Mouse (Mus musculus) heart, adult 2 months (tissue): ENCODE results near the gene Ifi27l2b. TPM values are rescaled to one million over a fixed set of nuclear protein-coding genes. Genes with fewer than 3 reads are reported as not detected.
"Not testable (repeated sequence)": the region's sequence is repeated elsewhere in the genome, so short reads cannot be mapped to it uniquely, and the experiment has no call there.

ENCODE experiments used
- DNase-seq, 2 experiments: peaks; one replicate each; pipeline ENCODE4 v3.0.0; 2021
- H3K27ac ChIP-seq: fragments of 200-600 bp; 2 replicates; pipeline ENCODE4 v1.8.1; 2022
- H3K27me3 ChIP-seq: fragments of 200-500 bp; 2 replicates; pipeline ENCODE4 v1.6.1; 2012; ENCODE audit warnings: mild to moderate bottlenecking, low read length, inconsistent platforms, mixed read lengths; ENCODE audit not compliant: control insufficient read depth, insufficient read depth
- H3K36me3 ChIP-seq: fragments of 200-500 bp; 2 replicates; pipeline ENCODE4 v1.6.1; 2012; ENCODE audit warnings: low read length, inconsistent platforms; ENCODE audit not compliant: control insufficient read depth, insufficient read depth
- H3K4me1 ChIP-seq: fragments of 200-500 bp; 2 replicates; pipeline ENCODE4 v1.6.1; 2011; ENCODE audit warnings: low read length; ENCODE audit not compliant: control insufficient read depth, insufficient read depth
- H3K4me3 ChIP-seq: fragments of 200-600 bp; 2 replicates; pipeline ENCODE4 v1.8.1; 2022
- H3K79me2 ChIP-seq: fragments of 200-500 bp; replicated peaks from 2 replicates; pipeline ENCODE4 v1.6.1; 2012; ENCODE audit warnings: mild to moderate bottlenecking, inconsistent platforms, low read length, moderate library complexity, mixed read lengths; ENCODE audit not compliant: control insufficient read depth, insufficient read depth
- H3K9ac ChIP-seq: fragments of 200-500 bp; 2 replicates; pipeline ENCODE4 v1.6.1; 2012; ENCODE audit warnings: low read depth, mild to moderate bottlenecking, control low read depth, inconsistent platforms, low read length, mixed read lengths
- CTCF ChIP-seq: fragments of 200-600 bp; IDR thresholded peaks from 2 replicates; pipeline ENCODE4 v1.8.1; 2022; ENCODE audit warnings: antibody characterized with exemption, mild to moderate bottlenecking, moderate library complexity
- EP300 ChIP-seq: fragments of 200-500 bp; IDR thresholded peaks from 2 replicates; pipeline ENCODE4 v1.6.1; 2011; ENCODE audit warnings: low read depth, low read length, control low read depth; ENCODE audit not compliant: insufficient read depth
- POLR2A ChIP-seq: fragments of 200-500 bp; IDR thresholded peaks from 2 replicates; pipeline ENCODE4 v1.6.1; 2011; ENCODE audit warnings: mild to moderate bottlenecking, low read depth, low read length, control low read depth; ENCODE audit not compliant: insufficient read depth
- WGBS: fragments of 180-500 bp; shearing (Covaris S2); methylation state at CpG from one replicate; pipeline ENCODE4 v1.1.7; 2018; 5-methylcytosine and 5-hydroxymethylcytosine counted together
- intact Hi-C: fragments of 180-260 bp; cut with DNase I; formaldehyde crosslinking; loops from one replicate; pipeline ENCODE4 v1.15.1; 2025
- polyA plus RNA-seq: library from polyadenylated mRNA; depleted of rRNA; stranded (reverse); fragments of >200 nt; gene quantifications from 2 replicates; pipeline ENCODE4 v1.2.3, GENCODE M21; 2012
- total RNA-seq, 2 experiments: library from RNA; stranded (reverse); gene quantifications; 2 replicates each; pipeline ENCODE4 v1.2.3; 2021

The Ifi27l2b gene
- total and polyA plus RNA-seq, 3 experiments, result 0.29 TPM; not detected in 2

- H3K27me3 ChIP-seq, result no peaks in the 10 kb centered on the region
- peaks cover under 1% of the 10 kb centered on the region; the same call in 1 of the 2 replicates for H3K36me3 ChIP-seq
- DNase-seq, result peak; percentile 63 to 69
- no peaks in the 10 kb centered on the region for H3K79me2 ChIP-seq
- 24% methylated on average over 5 of the region's 5 CpGs for WGBS
- TF ChIP-seq CTCF (peak; percentile 100), EP300 (peak; percentile 68; the same call in 1 of the 2 replicates), POLR2A (no peak)
- no peak overlapping the region for H3K4me3 ChIP-seq
- no peak overlapping the region for H3K9ac ChIP-seq
- peaks cover 4% of the 10 kb centered on the region for H3K4me1 ChIP-seq
- H3K27ac ChIP-seq, result no peak overlapping the region
- intact Hi-C loops, result loop anchor here (1.0 to 5.0 kb wide), 3 partner anchors 40 to 350 kb away; partner anchors contain the start of gene Ppp4r4
Observed at GRCm38 (mm10) chr12:103492767-103493166, 35.7 kb upstream of the Ifi27l2b start.

- Histone ChIP-seq H3K79me2 (no peaks in the 10 kb centered on the region), H3K27me3 (no peaks in the 10 kb centered on the region), H3K36me3 (peaks cover 7% of the 10 kb centered on the region; the same call in 1 of the 2 replicates), H3K27ac (peak overlapping the region; percentile 36; the same call in 1 of the 2 replicates), H3K4me3 (no peak overlapping the region), H3K9ac (no peak overlapping the region), H3K4me1 (peaks cover 11% of the 10 kb centered on the region)
- no peak for TF ChIP-seq POLR2A
- no peak for TF ChIP-seq EP300
- TF ChIP-seq CTCF, result no peak
- intact Hi-C loops, result loop anchor here (5.0 kb wide), 2 partner anchors 41 to 349 kb away; partner anchors contain the start of gene Ppp4r4
- peak in 1 of 2 experiments; percentile 13 for DNase-seq
- 58% methylated on average over 3 of the region's 3 CpGs for WGBS
Observed at GRCm38 (mm10) chr12:103491091-103491730, 34.2 kb upstream of the Ifi27l2b start.

- H3K79me2 ChIP-seq, result no peaks in the 10 kb centered on the region
- no peak overlapping the region for H3K4me3 ChIP-seq
- intact Hi-C loops, result loop anchor here (1.0 kb wide), 1 partner anchor 59 kb away; no protein-coding TSS in a partner anchor
- peaks cover 13% of the 10 kb centered on the region for H3K4me1 ChIP-seq
- no peak for TF ChIP-seq POLR2A
- no peak for DNase-seq
- no peak overlapping the region for H3K9ac ChIP-seq
- H3K36me3 ChIP-seq, result peaks cover 7% of the 10 kb centered on the region; the same call in 1 of the 2 replicates
- WGBS, result 42% methylated on average over 2 of the region's 2 CpGs
- H3K27me3 ChIP-seq, result no peaks in the 10 kb centered on the region
- H3K27ac ChIP-seq, result peak overlapping the region; percentile 79
Observed at GRCm38 (mm10) chr12:103487750-103488149, 30.7 kb upstream of the Ifi27l2b start.

GRCm38 (mm10) chr12:103487276-103487675, 30.3 kb upstream of the Ifi27l2b start:
- Histone ChIP-seq H3K4me3 (no peak overlapping the region), H3K9ac (no peak overlapping the region), H3K27me3 (no peaks in the 10 kb centered on the region), H3K27ac (peak overlapping the region; percentile 79), H3K4me1 (peaks cover 12% of the 10 kb centered on the region), H3K79me2 (no peaks in the 10 kb centered on the region), H3K36me3 (peaks cover 7% of the 10 kb centered on the region; the same call in 1 of the 2 replicates)
- WGBS, result 6% methylated on average over 4 of the region's 4 CpGs
- TF ChIP-seq EP300 (peak; percentile 78; the same call in 1 of the 2 replicates), POLR2A (no peak; the same call in 1 of the 2 replicates), CTCF (no peak)
- peak; percentile 60 to 76 for DNase-seq
- intact Hi-C loops, result loop anchor here (1.0 kb wide), 1 partner anchor 59 kb away; no protein-coding TSS in a partner anchor

GRCm38 (mm10) chr12:103486726-103487125, 29.7 kb upstream of the Ifi27l2b start:
- no peak for TF ChIP-seq POLR2A
- TF ChIP-seq EP300, result no peak
- TF ChIP-seq CTCF, result no peak
- intact Hi-C loops, result loop anchor here (1.0 kb wide), 1 partner anchor 58 kb away; no protein-coding TSS in a partner anchor
- 74% methylated on average over 1 of the region's 1 CpGs for WGBS
- peak; percentile 41 to 57 for DNase-seq
- Histone ChIP-seq H3K4me1 (peaks cover 12% of the 10 kb centered on the region), H3K27ac (peak overlapping the region; percentile 79), H3K79me2 (no peaks in the 10 kb centered on the region), H3K9ac (no peak overlapping the region), H3K4me3 (no peak overlapping the region), H3K27me3 (no peaks in the 10 kb centered on the region), H3K36me3 (peaks cover 7% of the 10 kb centered on the region; the same call in 1 of the 2 replicates)

GRCm38 (mm10) chr12:103484200-103484972, 27.4 kb upstream of the Ifi27l2b start:
- H3K36me3 ChIP-seq, H3K9ac ChIP-seq, H3K4me1 ChIP-seq, H3K79me2 ChIP-seq, H3K4me3 ChIP-seq, intact Hi-C loops, H3K27me3 ChIP-seq, H3K27ac ChIP-seq: not testable (repeated sequence)
- WGBS, result 68% methylated on average over 9 of the region's 9 CpGs
- DNase-seq, result peak in 1 of 2 experiments; percentile 15
